Mouse (Mus musculus) lung, adult 2 months (tissue): Measurements from ENCODE around the gene Hook2.

Source experiments
- CTCF ChIP-seq: fragments of 200-500 bp; IDR thresholded peaks from 2 replicates; pipeline ENCODE4 v1.5.1; 2011; ENCODE audit warnings: mild to moderate bottlenecking, low read length, control low read depth; ENCODE audit not compliant: insufficient read depth
- POLR2A ChIP-seq: fragments of 200-500 bp; IDR thresholded peaks from 2 replicates; pipeline ENCODE4 v1.6.1; 2011; ENCODE audit warnings: low read depth, mild to moderate bottlenecking, control low read depth, low read length, borderline replicate concordance; ENCODE audit errors: extremely low read depth

DNA sequence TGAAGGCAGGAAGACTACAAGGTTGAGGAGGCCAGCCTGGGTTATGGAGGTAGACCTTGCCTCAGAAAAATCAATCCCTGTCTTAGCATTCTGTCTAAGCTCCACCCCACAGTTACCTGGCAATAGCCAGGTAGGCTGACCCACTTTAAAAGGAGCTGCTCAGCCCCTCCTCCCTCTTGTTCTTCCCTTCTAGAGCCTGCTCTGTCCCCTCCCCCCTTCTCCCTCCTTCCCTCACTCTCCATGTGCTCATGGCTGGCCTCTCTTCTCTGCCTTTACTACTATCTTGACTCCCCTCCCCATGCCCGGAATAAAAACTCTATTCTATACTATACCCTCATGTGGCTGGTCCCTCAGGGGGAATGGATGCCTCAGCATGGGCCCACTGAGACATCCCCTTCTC lies 43.5 kb downstream of the Hook2 start:
- TF ChIP-seq CTCF (no peak), POLR2A (no peak)
